In the genomic region with DNA sequence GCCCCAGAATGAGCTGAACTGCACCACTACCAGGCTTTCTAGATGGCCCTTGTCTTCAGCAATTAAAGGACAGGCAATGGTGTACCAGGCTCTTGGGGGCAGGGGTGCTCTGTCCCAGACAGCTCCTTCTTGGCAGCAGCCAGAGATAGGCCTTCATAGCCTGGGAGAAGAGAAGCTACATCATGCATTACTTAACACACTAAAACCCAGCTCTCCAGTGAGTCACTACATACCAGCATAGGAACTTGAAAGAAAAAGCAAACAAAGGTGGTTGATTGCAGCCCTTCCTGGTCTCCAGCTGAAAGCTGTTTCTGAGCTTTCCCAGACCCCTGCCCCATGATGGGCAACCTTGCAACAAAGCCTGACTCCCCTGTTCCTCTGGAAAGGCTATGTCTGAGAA, we compare ENCODE assay signal across 18 mouse cellular contexts. TPM values are rescaled to one million over a fixed set of nuclear protein-coding genes. Genes with fewer than 3 reads are reported as not detected.
DNase-seq lines count a peak whose midpoint lies in the region; ATAC-seq lines count a peak whose summit lies in the region.
"Had no signal": no experiment of that assay in that cellular context is flagged by ENCODE, and none has a peak within 500 bp of the region (broad histone marks: within the 10 kb centered on the region; RNA-seq: fewer than 3 reads in every experiment).

No protein-coding gene starts in this region.

- H3K9ac ChIP-seq in forebrain, embryonic 11.5 days (ENCODE audit: low read length): no peak overlapping the region
- H3K9ac ChIP-seq in midbrain, embryonic 13.5 days (replicated peaks): no peak overlapping the region
- no peak overlapping the region for H3K9ac ChIP-seq in midbrain, embryonic 15.5 days
- H3K9ac ChIP-seq in hindbrain, embryonic 12.5 days: no peak overlapping the region
- no peak overlapping the region for H3K9ac ChIP-seq in neural tube, embryonic 15.5 days (replicated peaks)
- H3K9ac ChIP-seq: heart, embryonic 15.5 days had no signal

- no peak for DNase-seq in forebrain, embryonic 10.5 days (ENCODE audit: extremely low spot score, low spot score)
- no peak for DNase-seq in forebrain, embryonic 11.5 days (ENCODE audit: low spot score)
- DNase-seq in kidney, adult 11 months: no peak
- DNase-seq: B cell, adult 2 months; cerebellum, adult 11-12 months; gastrocnemius, postnatal 14 days; kidney, postnatal 10 days; lung, adult 2 months; thymus, adult 18-20 months had no signal

- peaks cover 37% of the 10 kb centered on the region for H3K4me1 ChIP-seq in forebrain, embryonic 10.5 days
- peaks cover 6% of the 10 kb centered on the region; the same call in 1 of the 2 replicates for H3K4me1 ChIP-seq in forebrain, embryonic 11.5 days (replicated peaks; ENCODE audit: control insufficient read depth, insufficient read depth, low read length)
- peaks cover 39% of the 10 kb centered on the region for H3K4me1 ChIP-seq in midbrain, embryonic 13.5 days (replicated peaks)
- H3K4me1 ChIP-seq in midbrain, embryonic 15.5 days: peaks cover 12% of the 10 kb centered on the region
- H3K4me1 ChIP-seq in hindbrain, embryonic 12.5 days: peaks cover 42% of the 10 kb centered on the region
- peaks cover 23% of the 10 kb centered on the region for H3K4me1 ChIP-seq in neural tube, embryonic 15.5 days

- H3K9me3 ChIP-seq in forebrain, embryonic 10.5 days: peaks cover 12% of the 10 kb centered on the region; the same call in 1 of the 2 replicates
- no peaks in the 10 kb centered on the region for H3K9me3 ChIP-seq in forebrain, embryonic 11.5 days (ENCODE audit: control insufficient read depth, low read length)
- 0 out of 2 replicates have a peak, but pooled peaks cover 6% of the 10 kb centered on the region for H3K9me3 ChIP-seq in midbrain, embryonic 13.5 days
- H3K9me3 ChIP-seq in midbrain, embryonic 15.5 days: no peaks in the 10 kb centered on the region
- no peaks in the 10 kb centered on the region for H3K9me3 ChIP-seq in hindbrain, embryonic 12.5 days (replicated peaks)
- no peaks in the 10 kb centered on the region for H3K9me3 ChIP-seq in neural tube, embryonic 15.5 days (replicated peaks)
- H3K9me3 ChIP-seq: heart, embryonic 15.5 days had no signal

- H3K27me3 ChIP-seq in forebrain, embryonic 10.5 days (ENCODE audit: poor library complexity, severe bottlenecking): no peaks in the 10 kb centered on the region
- no peaks in the 10 kb centered on the region for H3K27me3 ChIP-seq in forebrain, embryonic 11.5 days (ENCODE audit: control insufficient read depth, insufficient read depth, low read length)
- no peaks in the 10 kb centered on the region for H3K27me3 ChIP-seq in midbrain, embryonic 13.5 days
- no peaks in the 10 kb centered on the region for H3K27me3 ChIP-seq in midbrain, embryonic 15.5 days (replicated peaks)
- H3K27me3 ChIP-seq in hindbrain, embryonic 12.5 days: no peaks in the 10 kb centered on the region
- no peaks in the 10 kb centered on the region for H3K27me3 ChIP-seq in neural tube, embryonic 15.5 days (replicated peaks)
- H3K27me3 ChIP-seq: heart, embryonic 15.5 days had no signal

- no peak for ATAC-seq in forebrain, embryonic 11.5 days (replicated peaks; ENCODE audit: low FRiP score)
- no peak for ATAC-seq in midbrain, embryonic 13.5 days
- ATAC-seq in midbrain, embryonic 15.5 days (replicated peaks): no peak
- no peak for ATAC-seq in hindbrain, embryonic 12.5 days (ENCODE audit: low FRiP score)
- ATAC-seq in neural tube, embryonic 15.5 days (ENCODE audit: low FRiP score): no peak
- ATAC-seq in activated CD4-positive, CD25-positive, alpha-beta regulatory T cell, adult 4 months: no peak

- H3K36me3 ChIP-seq in forebrain, embryonic 10.5 days (replicated peaks): peaks cover 50% of the 10 kb centered on the region
- H3K36me3 ChIP-seq in forebrain, embryonic 11.5 days (ENCODE audit: control insufficient read depth, insufficient read depth, low read length): no peaks in the 10 kb centered on the region; the same call in 1 of the 2 replicates
- H3K36me3 ChIP-seq in midbrain, embryonic 13.5 days: peaks cover 44% of the 10 kb centered on the region
- H3K36me3 ChIP-seq in midbrain, embryonic 15.5 days (replicated peaks): peaks cover 18% of the 10 kb centered on the region
- peaks cover 31% of the 10 kb centered on the region for H3K36me3 ChIP-seq in hindbrain, embryonic 12.5 days
- H3K36me3 ChIP-seq in neural tube, embryonic 15.5 days: peaks cover 34% of the 10 kb centered on the region

- 0 out of 2 replicates have a peak overlapping the region, but pooled peaks have one; percentile 56 for H3K27ac ChIP-seq in forebrain, embryonic 10.5 days
- no peak overlapping the region for H3K27ac ChIP-seq in forebrain, embryonic 11.5 days (ENCODE audit: low read depth, low read length)
- peak overlapping the region; percentile 72 for H3K27ac ChIP-seq in midbrain, embryonic 13.5 days
- no peak overlapping the region for H3K27ac ChIP-seq in midbrain, embryonic 15.5 days
- H3K27ac ChIP-seq in hindbrain, embryonic 12.5 days: peak overlapping the region; percentile 84
- peak overlapping the region; percentile 69 for H3K27ac ChIP-seq in neural tube, embryonic 15.5 days (replicated peaks)
- H3K27ac ChIP-seq: heart, embryonic 15.5 days had no signal

- no peak overlapping the region for H3K4me2 ChIP-seq in forebrain, embryonic 11.5 days (ENCODE audit: low read depth, low read length, severe bottlenecking)
- H3K4me2 ChIP-seq in midbrain, embryonic 13.5 days (replicated peaks): no peak overlapping the region
- no peak overlapping the region for H3K4me2 ChIP-seq in midbrain, embryonic 15.5 days
- peak overlapping the region; percentile 29; the same call in 1 of the 2 replicates for H3K4me2 ChIP-seq in hindbrain, embryonic 12.5 days (replicated peaks)
- no peak overlapping the region for H3K4me2 ChIP-seq in neural tube, embryonic 15.5 days
- H3K4me2 ChIP-seq: heart, embryonic 15.5 days had no signal

- H3K4me3 ChIP-seq in forebrain, embryonic 10.5 days: no peak overlapping the region
- no peak overlapping the region for H3K4me3 ChIP-seq in forebrain, embryonic 11.5 days (ENCODE audit: low read depth, low read length)
- H3K4me3 ChIP-seq in midbrain, embryonic 13.5 days (replicated peaks): no peak overlapping the region
- no peak overlapping the region for H3K4me3 ChIP-seq in midbrain, embryonic 15.5 days
- H3K4me3 ChIP-seq in hindbrain, embryonic 12.5 days: no peak overlapping the region
- H3K4me3 ChIP-seq in neural tube, embryonic 15.5 days (replicated peaks): no peak overlapping the region
- H3K4me3 ChIP-seq: heart, embryonic 15.5 days; myocyte had no signal

RNA-seq across cellular contexts. Expression of gene Vash1, which starts 20.0 kb away (rescaled TPM):
- polyA plus RNA-seq in forebrain, embryonic 10.5 days (2016; fragmentation: Nextera tagmentation; extraction: Ambion mirVana): 13.6 and 15.6 TPM in 2 replicates
- polyA plus RNA-seq in forebrain, embryonic 11.5 days (2014; fragmentation: Nextera tagmentation; extraction: Ambion mirVana): 23.5 and 25.5 TPM in 2 replicates
- 31.3 and 40.6 TPM in 2 replicates for polyA plus RNA-seq in midbrain, embryonic 13.5 days (2015; fragmentation: Nextera tagmentation; extraction: Ambion mirVana)
- polyA plus RNA-seq in midbrain, embryonic 15.5 days (2015; fragmentation: Nextera tagmentation; extraction: Ambion mirVana): 36.6 and 41.6 TPM in 2 replicates
- polyA plus RNA-seq in hindbrain, embryonic 12.5 days (2016; fragmentation: Nextera tagmentation; extraction: Ambion mirVana): 34.4 and 35.3 TPM in 2 replicates
- 25.7 and 28.2 TPM in 2 replicates for polyA plus RNA-seq in neural tube, embryonic 15.5 days (2015; fragmentation: Nextera tagmentation; extraction: Ambion mirVana)
- polyA plus RNA-seq in activated CD4-positive, CD25-positive, alpha-beta regulatory T cell, adult 4 months (2017; shearing (Covaris generic)): under 1 TPM in 1 of 2 experiments, not detected in 1; 0.17 TPM

RNA-seq across cellular contexts. Expression of gene Angel1, which starts 27.7 kb away (rescaled TPM):
- 15.2 and 15.8 TPM in 2 replicates for polyA plus RNA-seq in forebrain, embryonic 10.5 days (2016; fragmentation: Nextera tagmentation; extraction: Ambion mirVana)
- polyA plus RNA-seq in forebrain, embryonic 11.5 days (2014; fragmentation: Nextera tagmentation; extraction: Ambion mirVana): 14.9 and 15.7 TPM in 2 replicates
- 10.3 and 10.9 TPM in 2 replicates for polyA plus RNA-seq in midbrain, embryonic 13.5 days (2015; fragmentation: Nextera tagmentation; extraction: Ambion mirVana)
- polyA plus RNA-seq in midbrain, embryonic 15.5 days (2015; fragmentation: Nextera tagmentation; extraction: Ambion mirVana): 11.5 and 12.8 TPM in 2 replicates
- 15.8 and 17.0 TPM in 2 replicates for polyA plus RNA-seq in hindbrain, embryonic 12.5 days (2016; fragmentation: Nextera tagmentation; extraction: Ambion mirVana)
- 11.2 and 11.7 TPM in 2 replicates for polyA plus RNA-seq in neural tube, embryonic 15.5 days (2015; fragmentation: Nextera tagmentation; extraction: Ambion mirVana)
- polyA plus RNA-seq in activated CD4-positive, CD25-positive, alpha-beta regulatory T cell, adult 4 months (2017; shearing (Covaris generic)): 1 to 10 TPM; 4.0 to 5.7 TPM

RNA-seq across cellular contexts. Expression of gene Lrrc74a, which starts 35.6 kb away (rescaled TPM):
- polyA plus RNA-seq in forebrain, embryonic 10.5 days (2016; fragmentation: Nextera tagmentation; extraction: Ambion mirVana): not detected in 2 replicates
- not detected in 2 replicates for polyA plus RNA-seq in forebrain, embryonic 11.5 days (2014; fragmentation: Nextera tagmentation; extraction: Ambion mirVana)
- polyA plus RNA-seq in midbrain, embryonic 13.5 days (2015; fragmentation: Nextera tagmentation; extraction: Ambion mirVana): not detected in 2 replicates
- not detected in 2 replicates for polyA plus RNA-seq in midbrain, embryonic 15.5 days (2015; fragmentation: Nextera tagmentation; extraction: Ambion mirVana)
- not detected in 2 replicates for polyA plus RNA-seq in hindbrain, embryonic 12.5 days (2016; fragmentation: Nextera tagmentation; extraction: Ambion mirVana)
- polyA plus RNA-seq in neural tube, embryonic 15.5 days (2015; fragmentation: Nextera tagmentation; extraction: Ambion mirVana): not detected in 2 replicates
- not detected for polyA plus RNA-seq in activated CD4-positive, CD25-positive, alpha-beta regulatory T cell, adult 4 months (2017; shearing (Covaris generic))
- polyA plus RNA-seq: heart, embryonic 15.5 days; intestine, embryonic 14.5 days; limb, embryonic 14.5 days; lung, adult 2 months; myocyte had no signal

Comparison
In these comparisons a context has a peak if more than half of its experiments do, and no peak if none do; other contexts are left out.
1. H3K27ac ChIP-seq: peak in forebrain, embryonic 10.5 days (single experiment), midbrain, embryonic 13.5 days (single experiment), hindbrain, embryonic 12.5 days (single experiment) and neural tube, embryonic 15.5 days (single experiment); none in forebrain, embryonic 11.5 days (single experiment) and midbrain, embryonic 15.5 days (single experiment).
2. RNA of gene Vash1, which starts 20.0 kb away (polyA plus RNA-seq): 36.6 to 41.6 TPM in midbrain, embryonic 15.5 days, 31.3 to 40.6 TPM in midbrain, embryonic 13.5 days, 34.4 to 35.3 TPM in hindbrain, embryonic 12.5 days, 25.7 to 28.2 TPM in neural tube, embryonic 15.5 days, 23.5 to 25.5 TPM in forebrain, embryonic 11.5 days and 13.6 to 15.6 TPM in forebrain, embryonic 10.5 days; 0.17 TPM in activated CD4-positive, CD25-positive, alpha-beta regulatory T cell, adult 4 months; every median in the first group is over 10 times any median in the second.